In the genomic region with DNA sequence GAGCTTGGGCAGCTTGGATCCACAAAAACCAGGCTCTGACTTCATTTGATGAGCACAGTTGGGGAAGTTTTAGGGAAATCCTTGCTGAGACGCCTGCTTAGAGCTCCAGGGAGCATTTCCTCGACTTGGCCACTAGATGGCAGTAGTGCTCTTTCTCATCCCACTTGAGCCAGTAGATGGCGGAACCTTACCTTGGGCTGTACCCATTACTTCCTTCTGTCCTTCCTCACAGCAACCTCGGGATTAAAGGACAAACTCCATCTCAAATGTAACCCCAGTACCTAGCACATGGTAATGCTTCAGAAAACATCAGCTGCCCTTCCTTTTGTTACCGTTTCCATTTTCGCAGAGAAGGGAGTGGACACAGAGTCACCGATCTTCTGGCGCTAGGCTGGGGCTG, we compare ENCODE assay signal across 8 mouse cellular contexts. TPM values are rescaled to one million over a fixed set of nuclear protein-coding genes. Genes with fewer than 3 reads are reported as not detected.
DNase-seq lines count a peak whose midpoint lies in the region; ATAC-seq and TF ChIP-seq lines count a peak whose summit lies in the region.

No protein-coding gene starts in this region.

- H3K9me3 ChIP-seq in forebrain, embryonic 12.5 days = no peaks in the 10 kb centered on the region
- no peaks in the 10 kb centered on the region for H3K9me3 ChIP-seq in hindbrain, postnatal 0 days (ENCODE audit: low read length)

- peaks cover 56% of the 10 kb centered on the region for H3K27me3 ChIP-seq in forebrain, embryonic 12.5 days
- H3K27me3 ChIP-seq in hindbrain, postnatal 0 days (ENCODE audit: insufficient read depth, low read length) = no peaks in the 10 kb centered on the region
- H3K27me3 ChIP-seq in spleen, adult 2 months (ENCODE audit: control insufficient read depth, insufficient read depth, low read length) = no peaks in the 10 kb centered on the region

- no peak overlapping the region for H3K27ac ChIP-seq in forebrain, embryonic 12.5 days
- H3K27ac ChIP-seq in hindbrain, postnatal 0 days = no peak overlapping the region
- H3K27ac ChIP-seq in spleen, adult 2 months (ENCODE audit: insufficient read depth, low read length) = no peak overlapping the region

- no peaks in the 10 kb centered on the region for H3K36me3 ChIP-seq in forebrain, embryonic 12.5 days (replicated peaks)
- no peaks in the 10 kb centered on the region for H3K36me3 ChIP-seq in hindbrain, postnatal 0 days (ENCODE audit: insufficient read depth, low read length)
- no peaks in the 10 kb centered on the region for H3K36me3 ChIP-seq in spleen, adult 2 months (ENCODE audit: control insufficient read depth, insufficient read depth, low read length)

- peak overlapping the region; percentile 33 for H3K4me2 ChIP-seq in forebrain, embryonic 12.5 days
- peak overlapping the region; percentile 22; the same call in 1 of the 2 replicates for H3K4me2 ChIP-seq in hindbrain, postnatal 0 days (ENCODE audit: low read depth, low read length)

- peak; percentile 99 for TF ChIP-seq CTCF in hindbrain, postnatal 0 days (IDR thresholded peaks at IDR 0.05; ENCODE audit: low read depth)
- TF ChIP-seq CTCF in spleen, adult 2 months (IDR thresholded peaks at IDR 0.05; ENCODE audit: extremely low read depth, insufficient read depth, insufficient read length, insufficient replicate concordance) = peak; percentile 75; the same call in 1 of the 2 replicates

- H3K4me3 ChIP-seq in forebrain, embryonic 12.5 days (replicated peaks) = no peak overlapping the region
- H3K4me3 ChIP-seq in hindbrain, postnatal 0 days (ENCODE audit: low read length) = no peak overlapping the region
- H3K4me3 ChIP-seq in spleen, adult 2 months (ENCODE audit: extremely low read depth, insufficient read depth, insufficient read length) = no peak overlapping the region

- H3K9ac ChIP-seq in forebrain, embryonic 12.5 days = no peak overlapping the region
- H3K9ac ChIP-seq in hindbrain, postnatal 0 days (replicated peaks; ENCODE audit: low read length) = no peak overlapping the region

- TF ChIP-seq POLR2A in spleen, adult 2 months (IDR thresholded peaks at IDR 0.05; ENCODE audit: low read depth, low read length) = no peak

- DNase-seq in right cerebral cortex, adult 18-20 months = peak; percentile 49
- DNase-seq in right cerebral cortex, postnatal 4 days = no peak
- DNase-seq in c-Kit-positive CD71-positive TER-119-negative erythroid progenitor cells, embryonic 14.5 days (ENCODE audit: low read depth) = peak; percentile 4
- peak; percentile 85 for DNase-seq in hindbrain, postnatal 0 days (ENCODE audit: low spot score)
- DNase-seq in left cerebral cortex, adult 11 months (ENCODE audit: low spot score) = peak; percentile 17
- DNase-seq in spleen, adult 2 months (ENCODE audit: low read depth in 1 of 2, low spot score in 2 of 2) = peak in 1 of 2 experiments; percentile 11

- H3K4me1 ChIP-seq in forebrain, embryonic 12.5 days = no peaks in the 10 kb centered on the region
- H3K4me1 ChIP-seq in hindbrain, postnatal 0 days (ENCODE audit: insufficient read depth, low read length) = no peaks in the 10 kb centered on the region
- H3K4me1 ChIP-seq in spleen, adult 2 months (ENCODE audit: control insufficient read depth, insufficient read depth, insufficient read length) = no peaks in the 10 kb centered on the region

- 32% methylated on average over 8 of the region's 8 CpGs for WGBS in forebrain, embryonic 12.5 days
- WGBS in hindbrain, postnatal 0 days = 35% methylated on average over 8 of the region's 8 CpGs
- 35% methylated on average over 8 of the region's 8 CpGs for WGBS in spleen, adult 2 months

- ATAC-seq in forebrain, embryonic 12.5 days (ENCODE audit: low FRiP score) = peak; percentile 81
- peak; percentile 73 for ATAC-seq in hindbrain, postnatal 0 days
- ATAC-seq in megakaryocyte progenitor cell, adult 5-6 weeks (replicated peaks; ENCODE audit: poor library complexity) = peak; percentile 98

RNA-seq across cellular contexts. Expression of a gene that starts 31.1 kb away (rescaled TPM):
- polyA plus RNA-seq in forebrain, embryonic 12.5 days (2016; fragmentation: Nextera tagmentation; extraction: Ambion mirVana) = 0.12 TPM in 1 of 2 replicates, not detected in the other
- total RNA-seq in hindbrain, postnatal 0 days (2014; rRNA removed) = 0.07 and 0.37 TPM in 2 replicates
- polyA plus RNA-seq in hindbrain, postnatal 0 days (2015; fragmentation: Nextera tagmentation; extraction: Ambion mirVana) = 0.10 TPM in 2 replicates
- not detected in 2 replicates for total RNA-seq in megakaryocyte progenitor cell, adult 5-6 weeks (2015)
- not detected in 2 replicates for total RNA-seq in megakaryocyte progenitor cell, adult 5-6 weeks (2017)
- polyA plus RNA-seq in spleen, adult 2 months (2012; rRNA removed) = 0.66 and 0.79 TPM in 2 replicates

RNA-seq across cellular contexts. Expression of a gene that starts 59.3 kb away (rescaled TPM):
- 62.3 and 75.3 TPM in 2 replicates for polyA plus RNA-seq in forebrain, embryonic 12.5 days (2016; fragmentation: Nextera tagmentation; extraction: Ambion mirVana)
- total RNA-seq in hindbrain, postnatal 0 days (2014; rRNA removed) = 19.4 and 23.9 TPM in 2 replicates
- polyA plus RNA-seq in hindbrain, postnatal 0 days (2015; fragmentation: Nextera tagmentation; extraction: Ambion mirVana) = 4.6 and 4.7 TPM in 2 replicates
- total RNA-seq in megakaryocyte progenitor cell, adult 5-6 weeks (2015) = not detected in 2 replicates
- not detected in 2 replicates for total RNA-seq in megakaryocyte progenitor cell, adult 5-6 weeks (2017)
- polyA plus RNA-seq in spleen, adult 2 months (2012; rRNA removed) = not detected in 2 replicates

Comparison
In these comparisons a context has a peak if more than half of its experiments do, and no peak if none do; other contexts are left out.
1. RNA of a gene that starts 59.3 kb away (polyA plus RNA-seq): 62.3 to 75.3 TPM in forebrain, embryonic 12.5 days; 4.6 to 4.7 TPM in hindbrain, postnatal 0 days and not detected in spleen, adult 2 months; every median in the first group is over 10 times any median in the second.
2. Peak in every context shown above with its lines, with median percentiles within 50 percentile points of each other: ATAC-seq.